Mouse (Mus musculus): Measurements from ENCODE around the gene Cdk17. TPM values are rescaled to one million over a fixed set of nuclear protein-coding genes. Genes with fewer than 3 reads are reported as not detected.

Cdk17 gene
- polyA plus RNA-seq, 1 experiment = 147 TPM

DNA sequence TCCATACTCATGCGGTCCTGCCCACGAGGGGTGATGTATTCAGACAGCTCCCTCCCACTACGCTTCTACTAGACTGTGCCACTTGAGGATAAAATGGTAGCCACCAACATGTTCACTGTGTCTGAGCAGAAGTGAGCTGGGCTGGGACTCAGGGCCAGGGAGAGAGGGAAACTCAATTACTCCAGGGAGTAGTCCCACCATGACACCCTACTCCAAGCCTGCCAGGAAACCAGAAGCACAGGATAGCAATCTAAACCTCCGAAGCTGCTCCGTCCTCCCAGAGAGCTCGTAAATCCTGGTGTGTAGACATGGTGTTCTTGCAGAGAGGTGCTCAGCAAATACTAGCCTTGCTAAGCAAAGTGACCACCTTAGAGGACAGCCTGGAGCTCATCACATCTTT, 92.5 kb downstream of the Cdk17 start:
- no peak for DNase-seq (ENCODE audit: extremely low spot score in 1 of 2, low spot score in 1 of 2)

- no peak for DNase-seq (ENCODE audit: extremely low spot score in 1 of 2, low spot score in 1 of 2)
Measured at GRCm38 (mm10) chr10:93255294-93255693, 94.6 kb downstream of the Cdk17 start.

- DNase-seq (ENCODE audit: extremely low spot score in 1 of 2, low spot score in 1 of 2) = no peak
Measured at GRCm38 (mm10) chr10:93259826-93260225, 99.2 kb downstream of the Cdk17 start.

GRCm38 (mm10) chr10:93261132-93261980, 100.7 kb downstream of the Cdk17 start:
- no peak for DNase-seq (ENCODE audit: extremely low spot score in 1 of 2, low spot score in 1 of 2)

- no peak for DNase-seq (ENCODE audit: extremely low spot score in 1 of 2, low spot score in 1 of 2)
Measured at GRCm38 (mm10) chr10:93261981-93262499, 101.4 kb downstream of the Cdk17 start.

- peak in 1 of 2 experiments; percentile 65 for DNase-seq (ENCODE audit: extremely low spot score in 1 of 2, low spot score in 1 of 2)
Measured at GRCm38 (mm10) chr10:93263431-93263830, 102.8 kb downstream of the Cdk17 start.

- DNase-seq (ENCODE audit: extremely low spot score in 1 of 2, low spot score in 1 of 2) = no peak
Measured at GRCm38 (mm10) chr10:93264001-93264400, 103.3 kb downstream of the Cdk17 start.

GRCm38 (mm10) chr10:93265833-93266232, 105.2 kb downstream of the Cdk17 start:
- no peak for DNase-seq (ENCODE audit: extremely low spot score in 1 of 2, low spot score in 1 of 2)

- no peak for DNase-seq (ENCODE audit: extremely low spot score in 1 of 2, low spot score in 1 of 2)
Measured at GRCm38 (mm10) chr10:93266521-93266920, 105.8 kb downstream of the Cdk17 start.

- DNase-seq (ENCODE audit: extremely low spot score in 1 of 2, low spot score in 1 of 2) = no peak
Measured at GRCm38 (mm10) chr10:93267509-93267908, 106.8 kb downstream of the Cdk17 start.

GRCm38 (mm10) chr10:93268339-93268738, 107.7 kb downstream of the Cdk17 start:
- DNase-seq (ENCODE audit: extremely low spot score in 1 of 2, low spot score in 1 of 2) = no peak

- DNase-seq (ENCODE audit: extremely low spot score in 1 of 2, low spot score in 1 of 2) = no peak
Measured at GRCm38 (mm10) chr10:93269744-93270143, 109.1 kb downstream of the Cdk17 start.

GRCm38 (mm10) chr10:93270889-93271460, 110.3 kb downstream of the Cdk17 start:
- DNase-seq (ENCODE audit: extremely low spot score in 1 of 2, low spot score in 1 of 2) = no peak

DNA sequence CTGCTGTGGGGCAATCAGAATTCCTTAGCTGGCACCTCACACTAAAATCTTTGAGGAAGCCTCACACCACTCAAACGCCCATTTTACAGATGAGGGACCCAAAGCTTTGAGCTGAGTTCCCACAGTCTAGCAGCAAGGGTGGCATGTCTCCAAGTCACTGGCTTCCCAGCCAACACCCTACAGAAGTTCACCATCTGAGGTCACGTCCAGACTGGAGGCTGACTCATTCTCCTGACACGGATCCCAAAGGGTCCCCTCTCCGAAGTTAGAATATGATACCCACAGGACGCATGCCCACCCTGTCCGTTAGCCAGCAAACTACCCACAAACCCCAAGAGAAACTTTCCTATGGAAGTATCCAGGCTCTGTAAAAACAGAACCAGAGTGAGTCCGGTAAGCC, 111.2 kb downstream of the Cdk17 start:
- DNase-seq (ENCODE audit: extremely low spot score in 1 of 2, low spot score in 1 of 2) = no peak

DNA sequence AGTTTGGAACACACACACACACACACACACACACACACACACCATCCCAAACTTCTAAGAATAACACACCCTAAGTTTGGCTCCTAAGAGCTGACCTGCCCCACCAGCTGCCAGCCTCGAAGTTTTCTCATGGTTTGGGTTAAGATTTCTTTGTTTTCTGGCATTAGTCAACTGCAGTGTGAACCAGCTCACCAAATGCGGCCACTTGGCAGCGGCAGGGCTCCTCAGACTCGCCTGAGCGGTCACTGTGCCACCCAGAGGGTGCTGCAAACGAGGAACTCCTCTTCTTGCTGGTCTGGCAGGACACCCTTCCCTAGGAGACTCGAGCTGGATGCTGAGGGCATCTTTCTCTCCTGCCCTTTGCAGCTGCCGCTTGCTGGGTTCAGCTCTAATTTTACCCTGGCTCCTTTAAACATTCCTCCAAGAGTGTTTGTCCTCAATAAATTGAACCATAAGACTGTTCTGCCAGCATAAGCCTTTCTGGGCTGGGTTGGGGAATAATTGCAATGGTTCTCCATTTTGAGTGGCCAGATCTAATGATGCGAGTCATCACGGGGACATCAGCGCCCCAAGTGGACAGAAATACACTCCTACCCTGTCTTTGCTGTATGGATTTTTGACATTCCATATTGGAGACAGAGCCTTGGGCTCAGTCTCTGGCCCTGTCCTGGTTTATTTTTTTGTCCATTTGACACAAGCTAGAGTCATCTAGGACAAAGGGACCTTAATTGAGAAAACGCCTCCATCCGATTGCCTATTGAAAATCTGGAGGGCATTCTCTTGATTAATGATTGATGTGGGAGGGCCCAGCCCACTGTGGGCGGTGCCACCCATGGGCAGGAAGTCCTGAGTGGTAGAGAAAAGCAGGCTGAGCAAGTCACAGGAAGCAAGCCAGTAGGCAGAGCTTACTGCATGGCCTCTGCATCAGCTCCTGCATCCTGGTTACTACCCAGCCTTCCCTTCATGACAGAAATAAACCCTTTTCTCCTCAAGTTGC, 112.6 kb downstream of the Cdk17 start:
- no peak for DNase-seq (ENCODE audit: extremely low spot score in 1 of 2, low spot score in 1 of 2)

- DNase-seq (ENCODE audit: extremely low spot score in 1 of 2, low spot score in 1 of 2) = peak in 1 of 2 experiments; percentile 61
Measured at GRCm38 (mm10) chr10:93274277-93274696, 113.6 kb downstream of the Cdk17 start.

DNA sequence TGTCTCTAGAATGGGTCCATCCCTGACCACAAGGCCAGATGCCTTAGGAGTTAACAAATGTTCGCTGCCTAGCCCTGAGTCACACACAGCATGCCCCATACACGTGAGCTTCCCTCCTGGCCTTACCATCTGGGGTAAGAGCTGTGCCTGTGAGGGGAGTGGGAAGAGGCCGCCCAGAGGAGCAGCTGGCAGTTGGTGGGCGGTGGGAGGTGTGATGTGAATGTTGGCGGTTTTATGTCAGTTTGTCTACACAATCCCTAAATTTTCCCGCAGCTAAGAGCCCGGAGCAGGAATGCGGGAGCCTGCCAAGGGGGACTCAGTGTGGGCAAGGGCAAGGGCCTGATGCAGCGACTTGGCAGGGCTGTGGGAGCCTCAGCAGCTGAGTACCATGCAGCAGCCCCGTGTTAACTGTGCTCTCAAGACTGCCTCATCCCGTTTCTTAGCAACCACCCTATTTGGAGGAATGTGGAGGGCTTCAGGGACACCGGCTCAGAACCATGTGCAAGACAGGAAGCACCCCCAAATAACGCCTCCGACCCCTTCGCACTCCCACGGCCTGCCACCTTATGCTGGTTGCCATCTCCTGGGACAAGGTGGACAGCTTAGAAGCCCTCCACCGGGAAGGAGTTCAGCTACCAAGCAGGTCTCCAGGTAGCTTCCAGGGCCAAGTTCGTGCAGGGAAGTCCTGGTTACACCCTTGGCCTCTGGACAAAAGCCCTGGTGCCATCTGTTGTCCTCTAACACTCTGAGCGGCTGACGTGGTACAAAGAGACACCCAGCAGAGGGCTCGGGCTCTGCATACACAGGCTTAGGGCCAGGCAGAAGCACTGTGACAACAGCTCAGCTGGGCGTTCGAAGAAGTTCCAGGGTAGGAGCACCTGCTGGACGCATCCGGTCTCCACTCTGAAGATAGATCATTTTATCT, 114.8 kb downstream of the Cdk17 start:
- peak; percentile 91 to 94 for DNase-seq (ENCODE audit: extremely low spot score in 1 of 2, low spot score in 1 of 2)

DNA sequence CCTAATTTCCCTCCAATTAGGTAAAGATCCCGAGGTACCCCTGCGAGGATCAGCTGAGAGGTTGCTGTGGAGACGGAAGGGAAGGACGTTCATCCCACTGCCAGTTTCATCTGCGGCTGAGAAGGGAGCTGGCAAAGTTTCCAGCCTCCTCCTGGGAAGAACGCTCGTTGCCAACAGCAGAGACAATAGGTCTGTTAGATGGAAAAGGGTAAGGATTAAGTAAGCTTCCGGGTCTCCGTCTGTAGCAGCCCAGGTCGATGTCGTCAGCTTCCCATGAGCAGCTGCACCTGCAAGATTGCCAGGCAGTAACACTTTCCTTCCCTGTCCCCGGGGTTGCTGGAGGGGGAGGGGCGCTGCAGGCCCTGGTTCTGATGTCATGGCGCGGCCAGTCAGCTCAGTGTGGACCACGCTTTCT, 115.7 kb downstream of the Cdk17 start:
- DNase-seq (ENCODE audit: extremely low spot score in 1 of 2, low spot score in 1 of 2) = peak; percentile 79 to 88

- DNase-seq (ENCODE audit: extremely low spot score in 1 of 2, low spot score in 1 of 2) = no peak
Measured at GRCm38 (mm10) chr10:93276857-93277256, 116.2 kb downstream of the Cdk17 start.

GRCm38 (mm10) chr10:93278361-93278760, 117.7 kb downstream of the Cdk17 start:
- DNase-seq (ENCODE audit: extremely low spot score in 1 of 2, low spot score in 1 of 2) = no peak
